Mouse (Mus musculus) layer of hippocampus, adult 8-10 months (tissue): ENCODE measurements at regions not wholly inside any gene's neighbourhood (a gene's known extent, or its start where the extent isn't known, plus 50 kb on each side); places are given as distances from the start of the nearest gene placed in this dataset.
A peak's percentile ranks its signal among the peaks of the same experiment; 100 is the strongest.

ENCODE experiments used
- DNase-seq, 2 experiments: peaks; one replicate each; pipeline ENCODE4 v3.0.0; 2022; ENCODE audit warnings: low spot score in 2 of 2

DNA sequence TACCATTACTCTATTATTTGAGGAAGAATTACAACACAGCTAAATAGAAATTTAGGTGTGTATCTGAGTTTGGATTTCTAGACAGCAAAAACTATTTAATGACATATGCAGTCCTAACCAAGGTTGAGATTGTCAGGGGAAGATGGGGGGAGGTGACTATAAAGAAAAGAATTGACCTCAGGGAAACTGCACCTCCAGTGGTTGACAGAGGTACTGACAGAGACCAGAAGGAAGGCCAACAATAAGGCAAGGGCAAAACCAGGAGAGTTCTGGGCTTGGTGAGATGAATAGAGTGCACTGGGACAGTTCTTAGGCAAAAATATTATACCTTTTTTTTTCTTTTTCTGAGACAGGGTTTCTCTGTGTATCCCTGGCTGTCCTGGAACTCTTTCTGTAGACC, 280.2 kb upstream of the Camk1g start:
- DNase-seq = no peak

DNA sequence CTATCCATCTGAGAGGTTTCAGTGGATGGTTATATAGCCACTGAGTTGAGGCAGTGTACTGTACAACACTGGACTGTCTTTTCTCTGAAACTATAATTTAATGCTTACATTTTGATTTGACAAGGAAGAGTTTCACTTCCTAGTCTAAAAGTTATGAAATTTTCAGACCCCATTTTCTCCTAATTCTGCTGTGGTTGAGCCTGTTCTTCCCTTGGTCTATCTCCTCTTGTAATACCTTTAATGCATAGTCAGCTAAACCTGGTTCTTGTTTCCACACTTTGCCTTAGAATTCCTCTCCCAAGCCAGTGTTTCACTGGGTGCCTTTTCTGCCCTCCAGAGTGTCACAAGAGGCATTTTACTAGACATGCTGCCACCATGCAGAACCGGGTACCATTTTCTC, 279.3 kb upstream of the Camk1g start:
- no peak for DNase-seq

GRCm38 (mm10) chr1:193647371-193648270, 277.5 kb upstream of the Camk1g start:
- DNase-seq = no peak

- DNase-seq = no peak
These were observed 274.4 kb upstream of the Camk1g start for GRCm38 (mm10) chr1:193644506-193644905.

DNA sequence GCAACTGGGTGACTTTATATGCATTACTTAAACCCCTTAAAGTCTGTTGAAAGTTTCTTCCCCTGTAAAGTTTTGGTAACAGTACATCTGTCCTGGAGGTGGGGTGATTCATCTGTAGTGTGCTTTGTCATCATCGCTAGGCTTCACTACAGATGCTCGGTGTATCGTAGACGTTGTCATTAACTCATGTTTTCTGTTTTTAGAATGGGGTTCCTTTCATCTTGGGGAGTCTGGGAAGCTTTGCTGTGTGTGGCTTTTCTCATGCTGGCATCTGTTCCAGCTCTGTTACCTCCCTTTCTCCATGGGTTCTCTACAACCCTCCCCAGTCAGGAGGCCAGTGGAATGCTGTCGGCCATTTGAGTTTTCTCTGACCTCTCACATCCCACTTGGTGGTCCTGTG, 266.4 kb upstream of the Camk1g start:
- peak; percentile 9 to 12 for DNase-seq

DNA sequence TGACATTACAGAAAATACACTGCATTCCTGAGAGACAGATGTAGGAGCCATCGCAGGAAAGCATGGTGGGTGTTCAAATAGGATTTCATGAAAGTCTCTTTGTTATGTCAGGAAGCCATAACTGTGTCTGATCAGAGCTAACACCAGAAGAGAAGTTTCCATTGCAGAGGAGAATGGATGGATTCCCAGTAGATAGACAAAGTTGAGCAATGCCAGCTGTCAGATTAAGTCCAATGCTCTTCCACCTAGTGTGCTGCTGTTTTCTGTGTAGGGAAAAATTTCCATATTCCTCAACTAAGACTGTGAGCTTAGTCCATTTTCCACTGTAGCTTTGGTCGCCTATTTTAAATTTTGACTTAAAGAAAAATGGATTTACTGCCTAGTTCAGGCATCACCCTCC, 262.0 kb upstream of the Camk1g start:
- DNase-seq = no peak

GRCm38 (mm10) chr1:193629887-193630286, 259.8 kb upstream of the Camk1g start:
- DNase-seq = no peak

DNA sequence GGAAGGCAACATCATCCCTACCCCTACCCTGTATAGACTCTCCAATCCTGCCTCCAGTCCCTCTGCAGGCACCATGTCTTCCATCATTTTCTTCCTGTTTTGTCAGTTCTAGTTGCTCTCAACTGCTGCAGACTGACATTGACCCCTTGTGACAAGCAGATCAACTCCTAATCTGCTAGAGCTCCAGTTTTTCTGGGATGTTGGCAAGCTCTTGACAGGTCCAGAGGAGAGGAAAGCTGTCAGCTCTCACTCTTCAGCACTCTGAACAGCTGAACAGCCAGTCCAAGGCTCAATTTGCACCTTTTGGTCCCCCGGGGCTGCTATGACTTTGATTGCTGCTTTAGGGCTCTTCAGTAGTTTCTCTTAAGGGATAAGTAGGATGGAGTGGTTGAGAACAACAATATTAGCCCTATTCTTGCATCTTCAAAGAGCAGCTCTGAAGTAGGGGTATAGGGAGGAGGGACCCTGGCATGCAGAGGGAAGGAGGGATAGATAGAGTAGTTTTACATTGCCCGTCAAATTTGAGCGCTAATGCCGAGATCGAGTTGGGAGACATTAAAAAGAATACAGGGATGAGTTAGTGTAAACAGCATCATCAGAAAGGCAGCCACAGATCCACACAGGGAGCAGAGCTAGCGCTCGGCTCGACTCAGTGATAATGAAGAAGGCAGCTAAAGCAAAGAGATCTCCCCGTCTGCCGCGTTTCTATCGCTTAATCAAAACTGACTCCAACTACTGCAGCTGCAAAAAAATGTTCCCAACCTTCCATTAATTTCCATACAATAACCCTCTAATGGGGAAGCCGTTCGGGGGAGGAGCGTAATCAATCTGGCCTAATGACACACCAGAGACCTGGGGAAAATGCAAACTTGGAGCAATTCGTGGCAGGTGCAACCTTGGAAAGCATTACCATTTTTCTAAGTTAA, 257.1 kb upstream of the Camk1g start:
- DNase-seq = no peak

DNA sequence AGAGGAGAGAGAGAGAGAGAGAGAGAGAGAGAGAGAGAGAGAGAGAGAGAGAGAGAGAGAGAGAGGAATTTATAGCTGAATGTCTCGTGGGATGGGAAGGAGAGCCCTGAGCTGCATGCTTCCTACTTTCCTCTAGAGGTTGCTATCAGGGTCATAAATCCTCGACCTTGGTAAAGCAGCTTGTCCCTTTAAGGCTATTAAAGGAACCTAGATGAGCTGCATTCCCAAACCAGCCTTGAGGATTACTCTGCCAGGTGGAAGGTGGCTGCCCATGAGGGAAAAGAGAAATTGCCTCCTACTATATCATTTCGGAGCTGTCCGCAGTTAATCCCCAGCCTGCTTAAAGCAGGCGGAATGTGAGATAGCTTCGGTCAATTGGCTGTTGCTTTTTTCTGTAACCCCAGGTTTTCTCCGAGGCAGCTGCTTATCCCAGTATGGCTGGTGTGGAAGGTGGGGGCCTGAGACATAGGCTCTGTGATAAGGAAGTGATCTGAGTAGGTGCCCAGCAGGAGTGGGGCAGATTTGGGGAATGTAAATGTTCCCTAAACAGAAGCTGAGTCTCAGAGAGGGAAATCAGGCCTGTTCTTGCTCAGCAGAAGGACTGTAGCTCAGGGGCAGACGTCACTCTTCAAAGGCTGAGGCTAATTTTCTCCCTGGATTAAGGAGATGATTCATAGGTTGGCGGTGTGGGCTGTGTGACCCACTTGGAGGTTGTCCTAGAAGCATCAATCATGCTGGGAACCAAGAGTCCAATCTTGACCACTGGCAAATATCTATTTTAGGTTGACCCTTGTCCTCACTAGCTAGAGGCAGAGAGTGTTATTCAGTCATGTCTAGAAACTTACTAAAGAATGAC, 255.2 kb upstream of the Camk1g start:
- no peak for DNase-seq

GRCm38 (mm10) chr1:193623571-193623970, 253.5 kb upstream of the Camk1g start:
- no peak for DNase-seq

GRCm38 (mm10) chr1:193618250-193618649, 248.2 kb upstream of the Camk1g start:
- no peak for DNase-seq

GRCm38 (mm10) chr1:193610471-193610870, 240.4 kb upstream of the Camk1g start:
- DNase-seq = no peak

DNA sequence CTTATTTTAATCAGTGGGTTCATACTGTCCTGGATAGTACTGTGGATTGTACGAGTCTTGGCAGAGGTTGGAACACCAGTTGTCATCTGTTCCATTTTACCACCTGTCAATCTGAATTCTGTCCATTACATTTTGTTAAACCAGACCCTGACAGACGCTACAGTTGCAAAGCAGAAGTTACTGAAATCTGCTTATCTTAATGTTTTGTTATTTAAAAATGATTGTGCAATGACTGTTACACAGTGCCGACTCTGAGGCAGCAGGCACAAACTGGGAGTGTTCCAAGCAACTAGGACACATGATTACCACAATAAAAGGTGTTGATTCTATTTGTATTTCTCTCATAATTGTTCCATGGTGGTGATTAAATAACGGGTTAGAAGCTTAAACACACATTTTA, 229.8 kb upstream of the Camk1g start:
- DNase-seq = peak; percentile 42 to 51

GRCm38 (mm10) chr1:193599163-193599562, 229.1 kb upstream of the Camk1g start:
- DNase-seq = no peak

DNA sequence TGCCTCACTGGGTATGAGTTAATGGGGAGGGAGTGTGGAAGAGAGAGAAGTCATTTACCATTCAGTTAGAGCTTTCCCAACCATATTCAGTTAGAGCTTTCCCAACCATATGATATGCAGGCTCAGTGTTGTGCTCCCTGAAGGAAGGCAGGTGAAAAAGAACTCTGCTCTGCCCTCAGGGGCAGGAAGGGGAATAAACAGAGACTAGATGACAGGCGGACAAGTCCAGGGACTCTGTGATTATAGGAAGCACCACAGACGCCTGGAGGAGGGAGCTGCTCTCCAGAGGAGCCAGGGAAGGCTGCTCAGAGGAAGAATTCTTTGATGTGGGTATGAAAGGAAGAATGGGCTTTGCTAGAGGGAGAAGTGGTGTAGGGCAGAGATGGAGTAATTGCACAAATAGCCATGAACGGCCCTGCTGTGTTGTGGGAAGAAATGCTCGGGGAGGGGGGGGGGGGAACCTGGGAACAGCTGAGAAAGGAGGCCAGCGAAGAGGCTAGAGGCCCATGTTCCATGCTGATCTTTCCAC, 220.3 kb upstream of the Camk1g start:
- no peak for DNase-seq

GRCm38 (mm10) chr1:193588477-193589464, 218.7 kb upstream of the Camk1g start:
- DNase-seq = peak; percentile 26 to 59

GRCm38 (mm10) chr1:193587317-193587716, 217.2 kb upstream of the Camk1g start:
- DNase-seq = no peak

GRCm38 (mm10) chr1:193586896-193587295, 216.8 kb upstream of the Camk1g start:
- peak; percentile 70 to 75 for DNase-seq

DNA sequence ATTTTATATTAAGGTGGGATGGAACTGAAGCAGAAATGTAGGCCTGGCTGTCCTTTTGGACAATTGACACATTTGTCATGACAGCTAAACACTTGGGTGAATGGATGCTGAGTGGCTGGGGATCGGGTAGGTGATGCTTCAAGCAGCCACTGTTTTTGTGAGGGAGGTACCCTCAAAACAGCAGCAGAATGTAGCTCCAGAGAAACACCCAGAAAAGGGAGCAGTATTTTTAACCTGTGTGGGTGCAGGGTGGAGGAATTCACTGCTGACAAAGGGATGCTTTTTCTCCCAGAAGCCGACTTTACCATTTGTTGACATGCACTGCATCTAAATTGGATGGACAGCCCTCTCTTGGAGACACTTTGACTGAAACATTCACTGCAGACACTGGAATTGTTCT, 213.7 kb upstream of the Camk1g start:
- DNase-seq = no peak

GRCm38 (mm10) chr1:193580393-193580792, 210.3 kb upstream of the Camk1g start:
- no peak for DNase-seq
